Mouse (Mus musculus): Measurements from ENCODE around the gene Mpzl3. TPM values are rescaled to one million over a fixed set of nuclear protein-coding genes. Genes with fewer than 3 reads are reported as not detected.
A peak's percentile ranks its signal among the peaks of the same experiment; 100 is the strongest.
"Not testable (repeated sequence)": the region's sequence is repeated elsewhere in the genome, so short reads cannot be mapped to it uniquely, and the experiment has no call there.

Gene Mpzl3
- polyA plus RNA-seq, 1 experiment from 2014 or later = 1.4 TPM

DNA sequence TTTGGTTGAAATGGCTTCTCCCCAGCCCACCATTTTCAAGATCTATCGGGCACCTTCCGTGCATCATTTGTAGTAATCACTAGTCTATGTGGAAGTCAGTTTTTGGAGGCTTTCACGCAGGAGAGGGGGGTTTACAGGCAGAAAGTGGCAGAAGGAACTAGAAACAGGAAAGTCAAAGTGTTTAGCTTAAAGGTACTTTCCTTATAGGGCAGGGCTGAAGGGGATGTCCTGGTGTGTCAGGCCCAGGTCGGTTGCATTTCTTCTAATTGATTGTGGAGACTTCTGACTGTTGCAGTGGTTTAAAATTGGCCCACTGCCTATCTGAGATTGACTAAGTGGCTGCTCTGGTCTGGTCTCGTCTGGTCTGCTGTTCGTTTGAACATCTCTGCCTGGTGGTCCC is 24.6 kb upstream of the Mpzl3 start:
- Histone ChIP-seq H3K27me3 (ENCODE audit: insufficient read depth, low read length) (0 out of 2 replicates have a peak, but pooled peaks cover 4% of the 10 kb centered on the region), H3K4me1 (ENCODE audit: insufficient read depth) (0 out of 2 replicates have a peak, but pooled peaks cover 5% of the 10 kb centered on the region), H3K9ac (replicated peaks) (no peak overlapping the region), H3K4me3 (ENCODE audit: low read depth, low read length) (no peak overlapping the region), H3K9me3 (ENCODE audit: low read length) (no peaks in the 10 kb centered on the region), H3K4me2 (ENCODE audit: low read depth, low read length) (no peak overlapping the region), H3K36me3 (replicated peaks; ENCODE audit: insufficient read depth, low read length) (no peaks in the 10 kb centered on the region), H3K27ac (ENCODE audit: low read depth) (no peak overlapping the region)
- TF ChIP-seq EP300 (IDR thresholded peaks at IDR 0.05; ENCODE audit: low read depth) (no peak), CTCF (IDR thresholded peaks at IDR 0.05; ENCODE audit: low read depth) (no peak)
- WGBS (ENCODE audit: insufficient replicate concordance) = 43% methylated on average over 6 of the region's 6 CpGs
- DNase-seq (no peak), ATAC-seq (no peak)

DNA sequence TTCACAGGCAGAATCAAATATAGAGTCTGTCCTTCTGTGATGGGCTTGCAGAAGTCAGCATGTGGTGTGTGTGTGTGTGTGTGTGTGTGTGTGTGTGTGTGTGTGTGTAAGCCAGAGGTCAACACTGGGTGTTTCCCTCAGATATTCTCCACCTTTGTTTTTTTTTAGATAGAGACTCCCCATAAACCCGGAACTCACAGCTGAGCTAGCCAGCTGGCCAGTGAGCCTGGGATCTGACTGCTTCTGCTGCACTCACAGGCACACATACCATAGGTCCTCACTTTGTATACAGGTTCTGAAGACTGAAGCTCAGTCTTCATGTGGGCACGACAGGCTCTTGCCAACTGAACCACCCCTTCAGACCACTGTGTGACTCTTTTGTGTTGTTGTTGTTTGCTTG is 22.7 kb upstream of the Mpzl3 start:
- ATAC-seq (no peak), DNase-seq (no peak)
- no peak overlapping the region for H3K4me2 ChIP-seq (ENCODE audit: low read depth, low read length)
- WGBS (ENCODE audit: insufficient replicate concordance) = 52% methylated on average over 2 of the region's 2 CpGs
- 0 out of 2 replicates have a peak, but pooled peaks cover 5% of the 10 kb centered on the region for H3K4me1 ChIP-seq (ENCODE audit: insufficient read depth)
- TF ChIP-seq CTCF (IDR thresholded peaks at IDR 0.05; ENCODE audit: low read depth) (no peak), EP300 (IDR thresholded peaks at IDR 0.05; ENCODE audit: low read depth) (no peak)
- no peak overlapping the region for H3K4me3 ChIP-seq (ENCODE audit: low read depth, low read length)
- H3K27ac ChIP-seq (ENCODE audit: low read depth) = no peak overlapping the region
- H3K9me3 ChIP-seq (ENCODE audit: low read length) = no peaks in the 10 kb centered on the region
- 0 out of 2 replicates have a peak, but pooled peaks cover 4% of the 10 kb centered on the region for H3K27me3 ChIP-seq (ENCODE audit: insufficient read depth, low read length)
- no peaks in the 10 kb centered on the region for H3K36me3 ChIP-seq (replicated peaks; ENCODE audit: insufficient read depth, low read length)
- H3K9ac ChIP-seq (replicated peaks) = no peak overlapping the region

DNA sequence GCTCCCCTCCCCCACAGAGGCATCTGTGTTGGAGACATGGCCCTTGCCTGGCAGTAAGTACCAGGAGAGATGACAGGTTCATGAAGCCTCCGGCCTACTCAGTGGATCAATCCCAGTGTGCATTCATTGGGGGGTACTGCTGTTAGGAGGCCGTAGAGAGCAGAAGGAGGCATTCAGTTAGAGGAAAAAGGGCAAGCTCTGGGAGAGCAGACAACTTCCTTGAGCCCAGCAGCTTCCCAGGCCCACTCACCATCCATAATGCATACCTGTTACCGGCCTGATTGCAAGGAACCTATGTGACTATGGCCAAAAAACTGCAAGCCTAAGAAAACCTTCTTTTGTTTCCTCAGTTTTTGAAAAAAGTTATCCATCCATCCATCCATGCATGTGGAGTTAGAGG is 20.5 kb upstream of the Mpzl3 start:
- DNase-seq = no peak
- Histone ChIP-seq H3K4me2 (ENCODE audit: low read depth, low read length) (no peak overlapping the region), H3K36me3 (replicated peaks; ENCODE audit: insufficient read depth, low read length) (no peaks in the 10 kb centered on the region), H3K4me3 (ENCODE audit: low read depth, low read length) (no peak overlapping the region), H3K27ac (ENCODE audit: low read depth) (no peak overlapping the region), H3K9me3 (ENCODE audit: low read length) (no peaks in the 10 kb centered on the region), H3K9ac (replicated peaks) (no peak overlapping the region), H3K4me1 (ENCODE audit: insufficient read depth) (no peaks in the 10 kb centered on the region; the same call in 1 of the 2 replicates), H3K27me3 (ENCODE audit: insufficient read depth, low read length) (no peaks in the 10 kb centered on the region)
- 71% methylated on average over 3 of the region's 3 CpGs for WGBS (ENCODE audit: insufficient replicate concordance)
- TF ChIP-seq EP300 (IDR thresholded peaks at IDR 0.05; ENCODE audit: low read depth) = no peak
- TF ChIP-seq CTCF (IDR thresholded peaks at IDR 0.05; ENCODE audit: low read depth) = no peak
- no peak for ATAC-seq

DNA sequence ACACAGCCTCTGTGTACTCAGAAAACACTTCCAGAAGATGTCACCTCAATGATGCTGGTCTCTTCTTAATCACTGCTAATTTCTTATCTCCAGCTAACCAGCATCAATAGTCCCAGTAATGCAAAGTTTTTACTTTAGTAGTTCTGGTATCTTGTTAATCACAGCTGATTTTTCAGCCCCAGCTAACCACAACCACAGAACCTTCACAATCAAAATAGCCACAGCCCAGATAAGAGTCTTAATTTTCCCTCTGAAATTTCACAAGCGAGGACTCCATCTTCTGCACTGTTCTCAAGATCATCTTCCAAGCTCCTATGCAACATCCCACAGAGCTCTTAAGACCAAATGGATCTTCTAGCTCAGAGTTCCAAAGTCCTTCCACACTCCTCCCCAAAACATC is 17.2 kb upstream of the Mpzl3 start:
- peaks cover 14% of the 10 kb centered on the region for H3K27me3 ChIP-seq (ENCODE audit: insufficient read depth, low read length)
- H3K4me3 ChIP-seq (ENCODE audit: low read depth, low read length); H3K4me1 ChIP-seq (ENCODE audit: insufficient read depth); H3K36me3 ChIP-seq (replicated peaks; ENCODE audit: insufficient read depth, low read length); ATAC-seq; H3K27ac ChIP-seq (ENCODE audit: low read depth); H3K9me3 ChIP-seq (ENCODE audit: low read length); DNase-seq; H3K4me2 ChIP-seq (ENCODE audit: low read depth, low read length); H3K9ac ChIP-seq (replicated peaks): not testable (repeated sequence)
- 54% methylated on average over 1 of the region's 1 CpGs for WGBS (ENCODE audit: insufficient replicate concordance)

DNA sequence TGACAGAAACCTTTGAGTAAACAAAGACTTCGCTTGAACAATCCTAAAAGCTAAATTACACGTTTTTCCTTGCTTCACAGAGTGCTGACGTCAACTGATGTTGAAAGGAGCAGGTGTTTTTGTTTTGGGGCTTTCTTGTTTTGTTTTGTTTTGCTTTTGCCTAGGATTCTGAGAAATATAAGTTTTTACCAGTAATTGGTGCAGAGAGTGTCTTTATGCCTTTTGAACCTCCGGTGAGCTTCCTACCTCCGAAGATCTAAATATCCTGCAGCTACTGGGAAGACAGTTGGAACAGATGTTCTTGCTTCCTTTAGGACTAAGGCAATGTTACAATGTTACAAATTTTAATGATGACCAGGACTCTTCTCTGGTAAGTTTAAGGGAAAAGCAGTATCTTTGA is 15.5 kb upstream of the Mpzl3 start, which contains the start of gene Mpzl2:
Mpzl2 (plus strand) TSS at position 301 of the 400 bp plus-strand sequence.
- H3K36me3 ChIP-seq (replicated peaks; ENCODE audit: insufficient read depth, low read length) = no peaks in the 10 kb centered on the region
- DNase-seq = no peak
- no peaks in the 10 kb centered on the region for H3K9me3 ChIP-seq (ENCODE audit: low read length)
- no peak for ATAC-seq
- peak within 1 kb of the TSS; percentile 67 for H3K4me2 ChIP-seq (ENCODE audit: low read depth, low read length)
- peaks cover 19% of the 10 kb centered on the region for H3K27me3 ChIP-seq (ENCODE audit: insufficient read depth, low read length)
- TF ChIP-seq CTCF (IDR thresholded peaks at IDR 0.05; ENCODE audit: low read depth) = no peak
- no peak for TF ChIP-seq EP300 (IDR thresholded peaks at IDR 0.05; ENCODE audit: low read depth)
- WGBS (ENCODE audit: insufficient replicate concordance) = 46% methylated on average over 5 of the region's 5 CpGs
- peaks cover 4% of the 10 kb centered on the region; the same call in 1 of the 2 replicates for H3K4me1 ChIP-seq (ENCODE audit: insufficient read depth)
- H3K9ac ChIP-seq (replicated peaks) = peak within 1 kb of the TSS; percentile 64
- H3K4me3 ChIP-seq (ENCODE audit: low read depth, low read length) = peak within 1 kb of the TSS; percentile 47
- H3K27ac ChIP-seq (ENCODE audit: low read depth) = peak within 1 kb of the TSS; percentile 98

DNA sequence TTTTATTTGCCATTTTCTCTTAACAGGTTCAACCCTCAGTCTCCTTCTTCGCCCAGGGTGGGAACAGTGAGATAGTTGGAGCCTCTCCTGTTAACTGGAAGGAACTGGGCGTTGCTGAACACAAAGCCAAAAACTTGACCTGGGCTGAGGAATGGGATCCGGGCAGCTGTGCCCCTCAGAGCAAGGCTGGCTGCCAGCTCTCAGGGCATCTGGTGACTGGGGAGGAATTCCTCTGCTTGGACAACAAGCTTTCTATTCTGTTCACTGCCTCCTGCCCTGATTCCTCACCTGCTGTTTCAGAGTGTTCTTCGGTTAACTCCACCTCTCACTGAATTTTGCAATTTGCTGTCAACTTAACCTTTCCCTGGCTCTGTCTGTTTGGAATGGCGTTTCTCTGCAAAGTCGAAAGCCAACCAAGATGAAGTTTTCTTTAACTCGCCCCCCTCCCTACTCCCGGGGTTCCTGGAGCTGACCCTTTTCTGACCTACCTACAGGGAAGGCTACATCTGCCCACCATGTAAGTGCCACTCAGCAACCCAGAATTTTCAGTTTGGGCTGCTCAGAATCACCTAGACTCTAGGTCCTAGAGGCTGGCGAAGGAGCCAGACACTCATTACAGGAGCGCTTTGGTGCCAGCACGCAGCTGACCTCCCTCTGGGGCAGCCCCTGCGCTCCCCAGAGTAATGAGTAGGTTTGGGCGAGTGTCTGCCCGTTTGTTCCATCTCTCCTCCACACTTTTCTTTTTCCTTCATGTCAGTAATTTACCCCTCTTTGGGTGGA is 14.7 kb upstream of the Mpzl3 start:
- H3K9ac ChIP-seq (replicated peaks) = peak overlapping the region; percentile 64
- DNase-seq (peak; percentile 22), ATAC-seq (peak; percentile 33; the same call in 1 of the 2 replicates)
- H3K4me2 ChIP-seq (ENCODE audit: low read depth, low read length) = peak overlapping the region; percentile 67
- H3K4me3 ChIP-seq (ENCODE audit: low read depth, low read length) = peak overlapping the region; percentile 47
- H3K27ac ChIP-seq (ENCODE audit: low read depth) = peak overlapping the region; percentile 98
- peaks cover 4% of the 10 kb centered on the region; the same call in 1 of the 2 replicates for H3K4me1 ChIP-seq (ENCODE audit: insufficient read depth)
- peaks cover 3% of the 10 kb centered on the region; the same call in 1 of the 2 replicates for H3K36me3 ChIP-seq (replicated peaks; ENCODE audit: insufficient read depth, low read length)
- peaks cover 19% of the 10 kb centered on the region for H3K27me3 ChIP-seq (ENCODE audit: insufficient read depth, low read length)
- TF ChIP-seq CTCF (IDR thresholded peaks at IDR 0.05; ENCODE audit: low read depth) = no peak
- no peak for TF ChIP-seq EP300 (IDR thresholded peaks at IDR 0.05; ENCODE audit: low read depth)
- 13% methylated on average over 14 of the region's 14 CpGs for WGBS (ENCODE audit: insufficient replicate concordance)
- H3K9me3 ChIP-seq (ENCODE audit: low read length) = no peaks in the 10 kb centered on the region
